Mouse (Mus musculus) stomach, embryonic 15.5 days (tissue): ENCODE measurements at regions not wholly inside any gene's neighbourhood (a gene's known extent, or its start where the extent isn't known, plus 50 kb on each side); places are given as distances from the start of the nearest gene placed in this dataset.

ENCODE experiments used
- ATAC-seq: fragments of 200-750 bp; cut with Nextera tagmentation; 2 replicates; pipeline ENCODE4 v1.8.0; 2017; ENCODE audit warnings: low read depth, moderate number of reproducible peaks, moderate TSS enrichment; ENCODE audit not compliant: insufficient read depth, low FRiP score
- H3K27ac ChIP-seq: fragments of 300-500 bp; sonication (generic); 2 replicates; pipeline ENCODE4 v1.5.1; 2015; ENCODE audit warnings: mild to moderate bottlenecking, inconsistent platforms
- H3K27me3 ChIP-seq: fragments of 300-500 bp; sonication (generic); replicated peaks from 2 replicates; pipeline ENCODE4 v1.6.1; 2015; ENCODE audit warnings: inconsistent platforms
- H3K36me3 ChIP-seq: fragments of 300-500 bp; sonication (generic); 2 replicates; pipeline ENCODE4 v1.6.1; 2015; ENCODE audit warnings: inconsistent platforms
- H3K4me1 ChIP-seq: fragments of 300-500 bp; sonication (generic); 2 replicates; pipeline ENCODE4 v1.6.1; 2015; ENCODE audit warnings: inconsistent platforms
- H3K4me2 ChIP-seq: fragments of 300-500 bp; sonication (generic); 2 replicates; pipeline ENCODE4 v1.6.1; 2015; ENCODE audit warnings: mild to moderate bottlenecking, inconsistent platforms
- H3K4me3 ChIP-seq: fragments of 300-500 bp; sonication (generic); replicated peaks from 2 replicates; pipeline ENCODE4 v1.5.1; 2015; ENCODE audit warnings: inconsistent platforms
- H3K9ac ChIP-seq: fragments of 300-500 bp; sonication (generic); 2 replicates; pipeline ENCODE4 v1.6.1; 2015; ENCODE audit warnings: inconsistent platforms
- H3K9me3 ChIP-seq: fragments of 300-500 bp; sonication (generic); 2 replicates; pipeline ENCODE4 v1.6.1; 2016; ENCODE audit warnings: inconsistent platforms
- WGBS: fragments of 180-500 bp; shearing (Covaris S2); methylation state at CpG from one replicate; pipeline ENCODE4 v1.1.7; 2015; 5-methylcytosine and 5-hydroxymethylcytosine counted together

DNA sequence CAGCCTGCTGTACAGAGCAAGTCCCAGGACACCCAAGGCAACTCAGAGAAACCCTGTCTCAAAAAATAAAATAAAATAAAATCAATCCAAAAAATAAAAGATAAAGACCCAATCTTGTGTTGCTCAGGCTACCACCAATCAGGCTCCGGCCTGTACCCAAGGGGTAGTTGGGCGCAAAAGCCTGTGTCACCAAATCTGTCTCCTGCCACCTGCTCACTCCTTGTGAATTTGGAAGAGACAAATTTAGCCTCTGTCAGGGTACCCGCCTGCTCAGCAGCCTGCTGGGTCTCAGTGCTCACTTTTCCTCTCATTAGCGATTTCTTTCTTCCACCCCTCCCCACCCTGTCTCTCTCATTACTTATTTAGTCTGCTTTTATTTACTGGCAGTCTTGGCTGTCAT lies 54.6 kb downstream of the Sox4 start:
- Histone ChIP-seq H3K27ac (no peak overlapping the region), H3K4me3 (no peak overlapping the region), H3K9ac (no peak overlapping the region), H3K4me2 (no peak overlapping the region), H3K27me3 (no peaks in the 10 kb centered on the region), H3K9me3 (no peaks in the 10 kb centered on the region), H3K4me1 (no peaks in the 10 kb centered on the region), H3K36me3 (no peaks in the 10 kb centered on the region)
- WGBS: 86% methylated on average over 4 of the region's 4 CpGs
- no peak for ATAC-seq

DNA sequence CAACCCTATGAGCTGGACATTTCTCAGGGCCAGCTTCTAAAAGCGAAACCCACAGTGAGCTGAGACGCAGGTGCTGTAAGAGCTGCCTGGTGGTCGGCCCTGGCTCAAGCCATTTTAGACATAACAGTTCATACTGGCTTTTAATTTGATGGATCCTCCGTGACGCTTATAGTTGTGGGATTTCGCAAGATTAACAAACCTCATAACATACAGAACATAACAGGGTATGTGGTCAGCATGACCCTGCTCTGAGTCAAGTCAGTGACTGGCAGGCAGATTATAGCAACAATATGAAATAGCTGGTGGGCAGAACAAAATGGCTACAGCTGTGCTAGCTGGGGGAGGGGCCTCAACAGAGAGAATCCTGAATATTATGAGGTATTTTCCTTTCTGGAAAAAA lies 60.6 kb downstream of the Sox4 start:
- Histone ChIP-seq H3K4me1 (no peaks in the 10 kb centered on the region), H3K27ac (no peak overlapping the region), H3K9me3 (no peaks in the 10 kb centered on the region), H3K36me3 (no peaks in the 10 kb centered on the region), H3K4me3 (no peak overlapping the region), H3K9ac (no peak overlapping the region), H3K4me2 (no peak overlapping the region), H3K27me3 (no peaks in the 10 kb centered on the region; the same call in 1 of the 2 replicates)
- no peak for ATAC-seq
- WGBS: 84% methylated on average over 6 of the region's 6 CpGs

DNA sequence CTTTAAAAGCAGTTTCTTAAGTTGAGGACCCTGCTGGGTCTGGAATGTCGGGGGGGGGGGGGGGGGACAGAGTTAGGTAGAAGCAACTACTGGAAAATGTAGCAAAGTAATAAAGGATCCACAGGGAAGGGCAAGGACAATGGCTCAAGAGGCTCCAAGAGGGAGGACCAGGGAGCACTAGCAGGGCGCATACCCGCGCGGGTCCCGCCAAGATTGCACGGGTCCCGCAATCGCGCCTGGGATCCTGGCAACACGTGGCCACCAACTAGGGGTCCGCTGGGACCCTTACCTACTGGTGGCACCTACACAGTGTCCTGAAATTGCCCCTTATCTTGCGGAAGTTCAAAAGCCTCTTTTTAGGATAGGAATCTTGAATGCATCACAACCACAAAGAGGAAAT lies 66.4 kb downstream of the Sox4 start:
- no peaks in the 10 kb centered on the region for H3K9me3 ChIP-seq
- H3K4me3 ChIP-seq: no peak overlapping the region
- no peak for ATAC-seq
- 18% methylated on average over 13 of the region's 13 CpGs for whole genome bisulfite sequencing
- H3K27ac ChIP-seq: no peak overlapping the region
- peaks cover 4% of the 10 kb centered on the region; the same call in 1 of the 2 replicates for H3K4me1 ChIP-seq
- no peaks in the 10 kb centered on the region for H3K36me3 ChIP-seq
- H3K27me3 ChIP-seq: peaks cover 9% of the 10 kb centered on the region
- no peak overlapping the region for H3K4me2 ChIP-seq
- H3K9ac ChIP-seq: no peak overlapping the region

DNA sequence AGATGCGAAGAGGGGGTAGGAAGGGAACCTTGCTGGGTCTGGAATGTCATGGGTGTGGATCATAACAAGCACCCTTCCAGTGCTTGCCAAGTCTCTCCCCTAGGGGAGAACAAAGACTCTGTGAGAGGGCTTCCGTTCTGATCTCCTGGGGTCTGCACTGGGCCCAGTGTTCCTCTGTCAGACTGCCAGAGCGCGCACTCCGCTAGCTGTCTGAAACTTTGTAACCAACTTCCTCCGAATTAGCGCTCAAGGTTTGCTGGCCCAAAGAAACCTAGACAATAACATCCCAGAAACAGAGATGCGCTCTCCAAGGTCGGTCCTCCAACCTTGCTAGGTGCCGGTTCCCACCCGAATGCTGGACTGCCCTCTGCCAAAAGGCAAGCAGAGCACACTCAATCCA lies 66.8 kb downstream of the Sox4 start:
- Histone ChIP-seq H3K9me3 (no peaks in the 10 kb centered on the region), H3K27me3 (peaks cover 9% of the 10 kb centered on the region), H3K36me3 (no peaks in the 10 kb centered on the region), H3K27ac (no peak overlapping the region), H3K4me3 (no peak overlapping the region), H3K9ac (no peak overlapping the region), H3K4me2 (no peak overlapping the region), H3K4me1 (peaks cover 4% of the 10 kb centered on the region; the same call in 1 of the 2 replicates)
- WGBS: 25% methylated on average over 11 of the region's 11 CpGs
- ATAC-seq: no peak

DNA sequence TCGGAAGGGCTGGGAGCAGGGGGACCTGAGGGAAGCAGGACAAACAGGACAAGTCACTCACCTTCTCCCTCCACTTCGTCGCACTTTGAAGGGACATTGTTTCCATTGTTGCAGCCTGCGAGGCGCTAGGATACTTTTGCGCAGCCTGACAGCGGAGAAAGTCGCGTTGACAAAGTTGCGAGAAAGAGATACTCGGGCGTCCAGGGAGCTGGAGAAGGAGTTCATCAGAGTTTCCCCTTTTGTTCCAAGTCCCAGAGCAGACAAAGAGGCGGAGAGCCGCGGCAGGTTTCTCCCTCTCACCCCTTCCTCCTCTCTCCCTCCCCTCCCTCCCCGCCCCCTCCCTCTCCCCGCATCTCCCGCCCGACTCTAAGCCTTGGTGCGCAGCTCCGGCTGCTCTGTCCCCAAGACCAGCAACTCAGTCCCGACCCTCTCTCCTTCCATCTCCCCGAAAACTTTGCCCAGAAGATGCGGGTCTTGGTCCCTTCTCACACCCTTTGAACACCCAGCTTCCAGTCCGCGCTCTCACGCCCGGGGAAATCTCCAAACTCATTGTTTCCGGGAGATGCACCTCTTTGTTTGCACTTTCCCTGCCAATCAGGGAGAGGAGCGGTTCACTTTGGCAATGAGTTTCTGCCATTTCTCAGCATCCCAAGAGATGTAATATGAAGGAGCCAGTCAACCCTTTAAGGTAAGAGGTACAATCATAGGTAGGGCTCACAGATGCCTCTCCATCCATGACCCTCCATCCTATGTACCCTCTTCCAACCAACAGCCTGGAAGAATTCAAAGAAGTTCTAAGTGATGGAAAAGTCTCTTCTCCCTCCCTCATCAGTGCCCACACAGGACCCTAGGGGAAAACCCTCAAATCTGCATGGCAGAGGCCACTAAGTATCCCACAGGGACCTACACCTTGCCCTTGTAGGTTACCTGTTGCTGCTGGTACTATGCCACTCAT lies 68.2 kb downstream of the Sox4 start:
- WGBS: under 1% methylated on average over 27 of the region's 30 CpGs
- H3K27ac ChIP-seq: no peak overlapping the region

DNA sequence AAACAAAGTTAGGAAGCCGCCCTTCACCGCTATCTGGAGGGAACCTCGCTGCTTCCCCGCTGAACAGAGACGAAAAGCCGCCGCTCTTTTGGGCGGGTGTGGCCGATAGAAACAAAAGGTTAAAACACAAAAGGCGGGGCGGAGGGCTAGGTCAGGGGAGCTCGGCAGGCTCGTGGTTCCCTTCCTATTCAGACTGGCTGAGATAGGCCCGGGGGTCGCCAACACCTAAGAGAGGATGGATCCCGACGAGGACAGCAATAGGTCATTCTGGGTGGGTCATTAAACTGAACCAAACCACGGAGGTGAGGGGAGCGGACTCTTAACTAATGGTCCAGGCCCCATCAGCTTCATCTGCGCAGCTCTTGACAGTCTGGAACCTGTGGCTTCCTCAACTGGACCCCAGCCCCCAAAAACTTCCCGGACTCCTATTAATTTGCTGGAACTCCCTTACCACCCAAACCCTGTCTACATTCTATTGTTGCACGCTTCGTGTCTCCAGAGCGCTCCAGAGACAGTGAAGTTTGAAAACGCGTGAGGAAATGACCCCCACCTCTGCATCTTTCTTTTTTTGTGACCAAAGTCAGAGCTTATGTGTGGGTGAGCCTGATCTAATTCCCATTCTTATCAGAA lies 69.2 kb downstream of the Sox4 start:
- under 1% methylated on average over 26 of the region's 26 CpGs for WGBS
- ATAC-seq: 0 out of 2 replicates have a peak, but pooled peaks have one; percentile 27
- H3K36me3 ChIP-seq: no peaks in the 10 kb centered on the region

More for the DNA sequence above, 68.2 kb downstream of the Sox4 start:
- Histone ChIP-seq H3K9me3 (no peaks in the 10 kb centered on the region), H3K4me3 (peak overlapping the region; percentile 56), H3K4me1 (peaks cover 4% of the 10 kb centered on the region; the same call in 1 of the 2 replicates), H3K4me2 (peak overlapping the region; percentile 79), H3K27me3 (peaks cover 9% of the 10 kb centered on the region), H3K9ac (peak overlapping the region; percentile 37; the same call in 1 of the 2 replicates), H3K36me3 (no peaks in the 10 kb centered on the region)
- ATAC-seq: no peak

DNA sequence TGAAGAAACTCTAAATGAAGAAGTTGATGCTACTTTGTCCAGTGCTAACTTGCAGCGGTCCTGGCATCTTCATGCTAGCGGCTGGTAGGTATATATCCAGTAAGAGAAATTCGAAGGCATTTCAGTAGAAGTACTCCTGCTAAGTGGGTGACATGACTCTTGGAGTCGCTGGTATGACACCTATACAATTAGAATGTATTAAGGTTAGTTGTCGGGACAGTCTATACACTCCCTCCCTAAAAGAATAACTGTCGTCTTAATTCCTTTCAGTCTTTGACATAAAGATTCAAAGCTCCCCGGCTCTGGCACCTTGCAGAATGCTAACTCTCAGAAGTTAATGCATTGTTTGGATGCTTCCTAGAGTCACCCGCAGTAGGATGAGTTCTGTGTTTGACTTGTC lies 70.1 kb downstream of the Sox4 start:
- no peak for ATAC-seq
- no peak overlapping the region for H3K27ac ChIP-seq
- peaks cover 9% of the 10 kb centered on the region for H3K27me3 ChIP-seq
- peak overlapping the region; percentile 79 for H3K4me2 ChIP-seq
- H3K4me1 ChIP-seq: peaks cover 4% of the 10 kb centered on the region; the same call in 1 of the 2 replicates
- no peaks in the 10 kb centered on the region for H3K9me3 ChIP-seq
- H3K9ac ChIP-seq: no peak overlapping the region
- H3K4me3 ChIP-seq: peak overlapping the region; percentile 56
- 39% methylated on average over 8 of the region's 8 CpGs for WGBS
- no peaks in the 10 kb centered on the region for H3K36me3 ChIP-seq

More for the DNA sequence above, 69.2 kb downstream of the Sox4 start:
- Histone ChIP-seq H3K4me3 (peak overlapping the region; percentile 56), H3K4me2 (peak overlapping the region; percentile 79), H3K9ac (peak overlapping the region; percentile 37; the same call in 1 of the 2 replicates), H3K9me3 (no peaks in the 10 kb centered on the region), H3K4me1 (peaks cover 4% of the 10 kb centered on the region; the same call in 1 of the 2 replicates), H3K27me3 (peaks cover 9% of the 10 kb centered on the region), H3K27ac (no peak overlapping the region)

DNA sequence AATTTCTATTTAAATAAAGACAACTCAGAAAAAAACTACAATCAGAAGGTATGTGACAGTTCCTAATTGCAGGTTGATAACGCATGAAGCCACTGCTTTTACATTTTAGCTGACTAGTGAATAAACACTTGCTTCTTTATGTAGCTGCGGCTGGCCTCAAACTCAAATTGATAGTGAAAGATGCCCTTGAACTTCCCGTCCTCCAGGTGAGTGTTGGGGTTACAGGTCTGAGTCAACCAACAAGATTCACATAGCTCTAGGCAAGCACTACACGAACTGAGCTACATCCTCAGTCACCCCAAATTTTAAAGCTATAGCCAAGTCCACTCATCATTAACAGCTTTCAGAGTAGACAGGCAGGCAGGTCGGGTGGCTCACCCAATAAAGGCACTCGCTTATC lies 72.6 kb downstream of the Sox4 start:
- Histone ChIP-seq H3K9me3 (no peaks in the 10 kb centered on the region), H3K36me3 (no peaks in the 10 kb centered on the region), H3K27ac (no peak overlapping the region), H3K9ac (no peak overlapping the region), H3K4me1 (peaks cover 4% of the 10 kb centered on the region; the same call in 1 of the 2 replicates), H3K4me2 (no peak overlapping the region), H3K27me3 (no peaks in the 10 kb centered on the region), H3K4me3 (no peak overlapping the region)
- ATAC-seq: no peak
- WGBS: 45% methylated on average over 6 of the region's 6 CpGs

DNA sequence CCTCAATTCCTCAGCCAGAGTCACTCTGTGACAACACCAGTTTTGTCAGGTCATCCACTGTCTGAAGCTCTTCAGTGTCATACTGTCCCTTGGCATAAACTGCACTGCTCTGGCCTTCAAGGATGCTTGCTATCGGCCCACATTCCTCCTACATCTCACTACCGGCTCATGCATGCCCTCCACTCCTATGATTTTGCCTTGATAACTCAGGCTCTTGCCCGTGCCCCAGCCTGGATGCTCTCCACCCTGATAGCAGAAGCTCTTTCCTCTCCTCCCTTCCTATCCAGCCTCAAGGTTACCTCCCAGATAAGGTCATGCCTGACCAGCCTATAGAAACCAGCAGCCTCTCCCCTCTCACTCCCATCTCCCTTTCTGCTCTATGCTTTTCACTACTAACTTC lies 74.8 kb downstream of the Sox4 start:
- Histone ChIP-seq H3K27ac (no peak overlapping the region), H3K4me2 (no peak overlapping the region), H3K9me3 (no peaks in the 10 kb centered on the region), H3K4me3 (no peak overlapping the region), H3K36me3 (no peaks in the 10 kb centered on the region), H3K9ac (no peak overlapping the region), H3K27me3 (no peaks in the 10 kb centered on the region), H3K4me1 (peaks cover 4% of the 10 kb centered on the region; the same call in 1 of the 2 replicates)
- ATAC-seq: no peak
- WGBS: 73% methylated on average over 3 of the region's 3 CpGs

DNA sequence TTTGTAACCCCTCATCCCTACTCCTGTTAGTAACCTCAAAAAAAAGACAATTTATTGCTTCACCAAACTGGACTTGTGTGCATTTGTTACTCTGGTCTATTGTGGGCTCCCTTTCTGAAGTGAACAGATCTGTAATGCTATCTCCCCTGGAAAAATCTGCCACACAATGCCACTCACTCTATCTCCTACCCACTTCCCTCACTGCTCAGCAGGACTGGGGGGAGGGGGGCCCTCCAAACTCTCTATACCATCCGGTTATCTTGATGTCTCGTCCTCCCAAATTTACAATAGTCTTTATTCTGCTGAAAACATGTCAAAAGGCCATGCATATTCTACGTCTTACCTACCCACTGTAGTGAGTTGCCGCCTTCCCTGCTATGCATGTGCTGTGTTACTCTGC lies 76.7 kb downstream of the Sox4 start:
- Histone ChIP-seq H3K4me1 (no peaks in the 10 kb centered on the region; the same call in 1 of the 2 replicates), H3K27me3 (no peaks in the 10 kb centered on the region), H3K9me3 (no peaks in the 10 kb centered on the region), H3K9ac (no peak overlapping the region), H3K36me3 (no peaks in the 10 kb centered on the region), H3K27ac (no peak overlapping the region), H3K4me2 (no peak overlapping the region), H3K4me3 (no peak overlapping the region)
- WGBS: 75% methylated on average over 4 of the region's 4 CpGs
- no peak for ATAC-seq

DNA sequence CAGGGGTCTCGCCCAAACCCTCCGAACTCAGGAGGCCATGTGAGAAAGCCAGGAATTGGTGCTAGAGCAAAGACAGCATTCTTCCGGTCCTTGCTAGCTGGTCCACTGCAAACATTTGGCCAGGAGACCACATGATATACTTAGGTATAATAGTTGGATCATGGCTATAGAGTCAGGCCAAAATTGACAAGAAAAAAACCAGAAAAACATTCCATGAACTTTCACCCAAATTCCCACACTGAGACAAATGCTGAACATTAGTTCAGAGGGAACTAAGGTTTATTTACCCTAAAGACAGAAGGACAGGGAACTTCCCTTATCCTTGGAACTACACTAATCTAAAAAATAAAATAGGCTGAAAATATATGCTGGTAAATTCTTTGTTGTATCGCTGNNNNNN lies 82.8 kb downstream of the Sox4 start:
- H3K27me3 ChIP-seq: no peaks in the 10 kb centered on the region
- ATAC-seq: no peak
- H3K36me3 ChIP-seq: no peaks in the 10 kb centered on the region
- no peak overlapping the region for H3K27ac ChIP-seq
- H3K4me2 ChIP-seq: no peak overlapping the region
- H3K9ac ChIP-seq: no peak overlapping the region
- no peaks in the 10 kb centered on the region for H3K9me3 ChIP-seq
- H3K4me3 ChIP-seq: no peak overlapping the region
- 91% methylated on average over 4 of the region's 4 CpGs for WGBS
- H3K4me1 ChIP-seq: no peaks in the 10 kb centered on the region; the same call in 1 of the 2 replicates

DNA sequence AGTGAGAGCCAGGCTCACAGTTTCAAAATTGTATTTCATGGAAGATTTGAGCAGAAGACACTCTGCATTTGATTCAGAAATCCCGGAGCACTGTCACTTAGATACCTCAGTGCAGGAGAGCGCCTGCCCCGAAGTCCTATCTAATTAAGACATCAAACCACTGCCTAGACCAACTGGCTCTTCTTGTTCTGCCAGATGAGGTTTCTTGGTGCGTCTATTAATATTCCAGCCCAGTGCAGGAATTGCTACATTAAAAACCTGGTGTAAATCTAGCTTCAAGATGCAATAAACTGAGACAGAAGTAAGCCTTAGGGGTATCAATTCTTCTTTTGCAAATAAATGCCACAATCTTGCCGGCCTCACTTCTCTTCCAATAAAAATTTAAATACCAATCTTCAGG lies 86.3 kb downstream of the Sox4 start:
- Histone ChIP-seq H3K9me3 (no peaks in the 10 kb centered on the region), H3K36me3 (no peaks in the 10 kb centered on the region), H3K27me3 (no peaks in the 10 kb centered on the region), H3K4me3 (no peak overlapping the region), H3K9ac (no peak overlapping the region), H3K27ac (peak overlapping the region; percentile 46), H3K4me1 (no peaks in the 10 kb centered on the region; the same call in 1 of the 2 replicates), H3K4me2 (no peak overlapping the region)
- ATAC-seq: no peak
- WGBS: 58% methylated on average over 5 of the region's 5 CpGs
